Mouse (Mus musculus): ENCODE measurements around the gene Spc24. TPM values are rescaled to one million over a fixed set of nuclear protein-coding genes. Genes with fewer than 3 reads are reported as not detected.

Spc24 gene
- total RNA-seq, 2 experiments from 2014 or later = 1.5 TPM

DNA sequence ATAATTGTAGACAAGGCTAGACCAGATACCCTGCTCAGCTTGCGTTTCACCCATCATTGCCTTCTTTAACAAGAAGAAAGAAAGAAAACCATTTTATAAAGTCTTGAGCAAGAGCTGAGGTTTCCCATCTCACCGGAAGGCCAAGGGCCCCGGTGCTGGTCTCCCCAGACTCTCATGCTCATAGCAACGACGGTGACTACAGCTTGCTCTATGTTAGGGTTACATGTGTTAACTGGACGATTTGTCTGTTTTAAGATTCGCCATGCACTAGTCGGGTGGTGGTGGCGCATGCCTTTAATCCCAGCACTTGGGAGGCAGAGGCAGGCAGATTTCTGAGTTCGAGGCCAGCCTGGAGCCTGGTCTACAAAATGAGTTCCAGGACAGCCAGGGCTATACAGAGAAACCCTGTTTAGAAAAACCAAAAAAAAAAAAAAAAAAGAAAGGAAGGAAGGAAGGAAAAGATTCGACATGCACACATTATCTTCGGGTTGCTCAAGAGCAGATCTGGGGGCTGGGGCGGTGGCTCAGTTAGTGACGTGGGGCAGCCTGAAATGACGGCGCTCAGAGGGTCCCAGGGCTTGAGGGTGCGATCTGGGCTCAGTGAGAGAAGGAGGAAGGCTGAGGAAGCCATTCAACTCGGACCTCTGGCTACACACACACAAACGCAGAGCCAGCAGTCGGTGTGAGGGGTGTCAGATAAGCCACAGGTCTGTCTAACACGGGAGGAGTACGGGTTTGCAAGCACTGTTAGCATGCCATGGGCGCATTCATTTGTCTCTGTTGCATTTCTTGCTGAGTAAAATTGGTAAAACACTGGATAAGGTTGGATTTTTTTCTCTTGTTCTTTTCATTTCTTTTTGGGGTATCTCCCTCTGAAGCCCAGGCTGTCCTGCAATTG lies 34.6 kb downstream of the Spc24 start:
- no peak for DNase-seq (ENCODE audit: low spot score in 2 of 2)
- intact Hi-C loops (cut with DNase I) = no loop called here

DNA sequence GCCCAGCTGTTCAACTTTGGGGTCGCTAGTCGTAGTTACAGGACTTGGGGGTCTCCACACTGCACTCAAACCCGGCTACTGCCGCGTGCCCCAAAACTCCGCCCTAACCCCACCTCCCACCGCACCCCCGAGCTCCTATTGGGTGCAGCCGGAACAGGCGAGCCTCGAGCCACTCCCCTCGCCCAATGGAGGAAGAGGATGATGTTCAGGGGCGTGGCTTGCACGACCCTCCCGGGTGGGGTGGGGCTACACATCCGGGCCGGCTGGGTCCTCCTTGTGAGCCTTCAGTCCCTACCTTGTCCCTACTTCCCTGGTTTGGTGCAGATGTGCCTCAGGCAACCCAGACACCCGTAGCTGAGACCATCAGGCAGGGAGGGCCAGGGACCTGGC lies 36.0 kb downstream of the Spc24 start:
- intact Hi-C loops (cut with DNase I) = no loop called here
- DNase-seq (ENCODE audit: low spot score in 2 of 2) = peak; percentile 84 to 87

DNA sequence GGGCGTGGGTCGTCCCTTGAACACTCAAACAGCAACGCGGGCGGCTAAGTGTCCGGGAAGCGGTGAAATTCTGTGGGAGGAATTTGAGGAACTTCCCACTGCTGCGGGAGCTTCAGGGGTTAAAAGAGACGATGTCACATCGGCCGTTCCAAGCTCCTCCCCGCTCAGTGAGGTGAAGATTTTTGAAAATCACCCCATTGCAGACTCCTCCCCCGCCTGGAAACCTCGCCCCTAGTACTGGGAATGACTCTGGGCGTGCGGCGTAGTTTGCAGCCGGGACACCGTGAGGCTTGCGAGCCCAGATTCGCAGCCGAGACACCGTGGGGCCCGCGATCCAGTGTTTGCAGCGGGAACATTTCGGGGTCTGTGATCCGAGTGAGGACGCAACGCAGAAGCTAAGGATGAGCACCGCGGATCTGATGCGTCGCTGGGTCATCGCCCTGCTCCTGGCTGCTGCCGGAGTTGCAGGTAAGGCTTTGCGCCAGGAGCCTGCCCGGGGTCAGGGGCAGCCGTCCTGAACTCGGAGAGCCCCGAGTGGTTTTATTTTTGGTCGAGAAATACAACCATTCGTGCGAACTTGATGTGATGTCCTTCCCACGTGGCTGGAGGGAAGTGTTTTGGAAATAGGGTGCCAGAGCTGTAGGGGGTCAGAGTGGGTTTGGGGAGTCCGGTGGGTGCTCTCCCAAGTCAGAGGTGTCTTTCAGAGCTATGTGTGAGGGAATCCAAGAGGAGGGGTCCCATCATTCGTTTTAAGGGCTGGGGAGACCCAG lies 36.5 kb downstream of the Spc24 start, which contains the start of gene Ldlr:
Ldlr (plus strand) TSS at position 107 of the 770 bp plus-strand sequence.
- DNase-seq (ENCODE audit: low spot score in 2 of 2) = peak; percentile 67 to 74
- intact Hi-C loops (cut with DNase I) = no loop called here

DNA sequence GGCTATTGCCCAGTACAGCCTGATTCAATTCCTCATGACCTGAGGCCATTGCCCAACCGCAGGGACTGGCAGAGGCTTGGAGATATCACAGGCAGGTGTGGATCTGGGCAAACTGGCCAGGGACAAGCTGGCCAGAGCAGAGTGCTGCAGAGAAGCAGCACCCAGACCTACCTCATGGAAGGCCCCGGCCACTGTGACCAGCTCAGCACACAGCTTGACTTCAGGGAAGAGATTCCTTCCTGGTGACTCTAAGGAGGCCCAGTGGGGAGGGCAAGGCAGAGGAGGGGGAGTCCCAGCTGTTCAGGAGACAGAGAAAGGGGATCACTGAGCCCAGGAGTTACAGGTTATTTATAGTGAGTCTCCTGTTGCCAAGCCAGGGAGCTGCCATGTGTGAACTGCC lies 39.1 kb downstream of the Spc24 start:
- DNase-seq (ENCODE audit: low spot score in 2 of 2) = no peak
- intact Hi-C loops (cut with DNase I) = no loop called here

DNA sequence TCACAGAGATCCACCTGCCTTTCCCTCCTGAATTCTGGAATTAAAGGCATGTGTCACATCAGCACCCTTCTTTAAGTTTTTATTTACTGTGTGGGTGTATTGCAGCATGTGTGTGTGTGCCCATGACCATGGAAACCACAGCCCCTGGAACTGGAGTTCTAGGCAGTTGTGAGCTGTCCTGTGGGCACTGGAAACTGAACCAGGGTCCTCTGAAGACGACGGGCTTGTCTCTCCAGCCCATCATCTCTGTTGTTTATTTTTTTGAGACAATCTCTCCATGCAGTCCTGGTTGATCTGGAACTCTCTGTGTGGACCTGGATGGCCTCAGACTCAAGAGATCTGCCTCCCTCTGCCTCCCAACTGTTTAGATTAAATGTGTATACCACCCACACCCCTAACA lies 43.1 kb downstream of the Spc24 start:
- intact Hi-C loops (cut with DNase I) = no loop called here

DNA sequence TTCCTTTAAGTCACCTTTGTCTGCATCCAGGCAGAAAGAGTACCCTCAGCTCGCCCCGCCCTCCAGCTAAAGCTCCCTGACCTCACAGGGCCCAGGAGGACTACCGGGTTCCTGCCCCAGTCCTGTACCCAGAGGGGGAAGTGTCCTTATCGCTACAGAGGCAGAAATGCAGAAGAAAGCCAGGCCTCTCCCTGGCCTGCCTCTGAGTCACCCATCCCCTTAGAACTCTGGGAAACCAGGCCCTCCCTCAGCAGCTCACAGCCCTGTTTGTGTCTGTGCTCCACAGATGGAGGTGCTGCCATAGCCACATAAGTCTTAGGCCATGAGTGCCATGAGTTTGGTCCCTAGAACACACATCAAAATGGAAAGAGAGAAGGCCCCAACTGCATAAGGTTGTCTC lies 44.8 kb downstream of the Spc24 start:
- intact Hi-C loops (cut with DNase I) = no loop called here
- no peak for DNase-seq (ENCODE audit: low spot score in 2 of 2)

More for the DNA sequence above, 43.1 kb downstream of the Spc24 start:
- no peak for DNase-seq (ENCODE audit: low spot score in 2 of 2)

DNA sequence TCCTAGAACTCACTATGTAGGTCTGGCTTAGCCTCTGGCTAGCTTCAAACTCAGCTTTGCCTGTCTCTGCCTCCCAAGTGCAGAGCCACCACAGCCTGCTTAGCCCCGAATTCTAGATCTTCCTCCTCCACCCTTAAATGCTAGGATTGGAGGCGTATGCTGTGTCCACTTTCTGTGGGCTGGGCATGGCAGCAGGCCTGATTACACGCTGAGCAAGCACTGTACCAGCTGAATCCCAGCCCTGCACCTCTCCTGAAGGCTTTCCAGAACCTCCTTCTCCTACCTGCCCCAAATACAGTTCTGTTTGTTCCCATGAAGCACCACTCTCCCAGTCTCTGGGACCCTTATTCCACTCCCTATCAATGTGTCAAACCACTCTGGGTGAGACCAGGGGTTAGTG lies 50.8 kb downstream of the Spc24 start:
- DNase-seq (ENCODE audit: low spot score in 2 of 2) = no peak
- intact Hi-C loops (cut with DNase I) = no loop called here

DNA sequence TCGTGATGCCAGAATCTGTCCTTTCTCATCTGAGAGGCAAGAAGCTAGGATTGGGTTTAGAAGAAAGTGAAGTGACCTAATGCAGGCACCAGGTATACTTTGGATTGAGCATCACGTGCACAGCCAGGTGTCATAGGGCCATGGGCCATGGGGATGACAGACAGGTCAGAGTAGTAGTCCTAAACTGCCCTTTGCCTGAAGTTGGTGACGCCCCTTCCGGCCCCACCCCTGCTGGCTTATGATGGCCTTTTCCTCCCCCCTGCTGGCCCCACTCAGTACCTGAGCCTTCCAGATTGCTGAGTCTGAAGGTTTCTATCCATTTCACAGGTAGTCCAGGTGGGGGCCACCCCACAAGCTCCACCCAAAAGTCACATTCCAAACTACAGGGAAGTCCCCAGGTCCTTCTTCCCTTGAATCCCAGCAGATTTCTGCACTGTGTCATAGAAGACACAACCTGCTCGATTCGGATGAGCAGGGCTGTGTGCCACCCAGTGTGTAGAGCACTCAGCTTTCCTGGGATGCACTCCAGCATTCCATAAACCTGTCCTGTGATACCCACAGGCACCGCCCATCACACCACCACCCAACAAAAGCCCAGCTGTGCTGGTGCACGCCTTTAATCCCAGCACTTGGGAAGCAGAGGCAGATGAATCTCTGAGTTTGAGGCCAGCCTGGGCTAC lies 53.4 kb downstream of the Spc24 start:
- intact Hi-C loops (cut with DNase I) = no loop called here
- DNase-seq (ENCODE audit: low spot score in 2 of 2) = no peak

DNA sequence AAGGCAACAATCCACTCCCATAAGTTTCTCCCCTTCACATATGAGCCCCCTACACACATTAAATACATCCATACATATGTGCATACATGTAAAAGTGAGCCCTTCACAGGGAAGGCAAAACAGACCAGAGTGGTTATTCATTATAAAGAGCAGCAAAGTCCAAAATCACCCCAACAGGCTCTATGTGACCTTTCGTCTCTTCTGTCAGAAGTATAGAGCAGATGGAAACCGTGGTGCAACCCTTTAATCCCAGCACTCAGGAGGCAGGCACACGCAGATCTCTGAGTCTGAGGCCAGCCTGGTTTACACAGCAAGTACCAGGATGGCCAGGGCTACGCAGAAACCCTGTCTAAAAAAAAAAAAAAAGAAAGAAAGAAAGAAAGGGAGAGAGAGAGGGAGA lies 54.0 kb downstream of the Spc24 start:
- no peak for DNase-seq (ENCODE audit: low spot score in 2 of 2)
- intact Hi-C loops (cut with DNase I) = no loop called here

Small RNA genes within 50 kb of the gene (microRNA-seq; reads per million reads assigned to microRNA genes)
- 4.8 reads per million, percentile 16 among the genes with 10 or more reads in this experiment for gene Mir7083

Other genes starting within 250 kb of the Spc24 start
- under 1 TPM in 1 of 2 experiments, not detected in 1; 0.34 TPM for gene AB124611, start 234.1 kb downstream of the Spc24 start, total RNA-seq (2021)
- 10 to 100 TPM; 70.8 to 76.7 TPM for gene Carm1, start 213.4 kb downstream of the Spc24 start, total RNA-seq (2021)
- 10 to 100 TPM; 48.9 to 49.1 TPM for gene Timm29, start 167.6 kb downstream of the Spc24 start, total RNA-seq (2021)
- 10 to 100 TPM; 21.5 to 22.7 TPM for gene Yipf2, start 167.5 kb downstream of the Spc24 start, total RNA-seq (2021)
- gene Smarca4, start 144.1 kb downstream of the Spc24 start, total RNA-seq (2021) = 100 to 1,000 TPM; 113 to 121 TPM
- 10 to 100 TPM; 16.1 to 21.0 TPM for gene Ldlr, start 36.8 kb downstream of the Spc24 start, total RNA-seq (2021)
- gene Kank2, start 38.4 kb upstream of the Spc24 start, total RNA-seq (2021) = 1 to 10 TPM; 6.5 to 8.4 TPM
- not detected for gene Angptl8, start 75.2 kb upstream of the Spc24 start, total RNA-seq (2021)
- gene Dock6, start 92.3 kb upstream of the Spc24 start, total RNA-seq (2021) = 10 to 100 TPM; 11.4 to 18.8 TPM
- 10 to 100 TPM; 13.5 to 16.1 TPM for gene Rab3d, start 157.9 kb upstream of the Spc24 start, total RNA-seq (2021)
- gene Ccdc159, start 167.2 kb upstream of the Spc24 start, total RNA-seq (2021) = 10 to 100 TPM; 13.0 to 20.1 TPM
- gene Tmem205, start 167.3 kb upstream of the Spc24 start, total RNA-seq (2021) = 10 to 100 TPM; 32.8 to 38.5 TPM
- gene Plppr2, start 176.7 kb upstream of the Spc24 start, total RNA-seq (2021) = 100 to 1,000 TPM; 193 to 201 TPM
- gene Swsap1, start 195.5 kb upstream of the Spc24 start, total RNA-seq (2021) = 10 to 100 TPM; 14.8 to 15.2 TPM
- gene Epor, start 203.2 kb upstream of the Spc24 start, total RNA-seq (2021) = 10 to 100 TPM in 1 of 2 experiments, 1 to 10 TPM in 1; 7.7 to 11.6 TPM
- gene Rgl3, start 229.1 kb upstream of the Spc24 start, total RNA-seq (2021) = 1 to 10 TPM; 1.7 to 2.5 TPM
- 10 to 100 TPM in 1 of 2 experiments, 1 to 10 TPM in 1; 6.8 to 10.0 TPM for gene Ccdc151, start 242.3 kb upstream of the Spc24 start, total RNA-seq (2021)
- gene Prkcsh, start 242.5 kb upstream of the Spc24 start, total RNA-seq (2021) = 10 to 100 TPM; 92.6 to 98.6 TPM